Mouse (Mus musculus) limb, embryonic 10.5 days (tissue): Measurements from ENCODE around the gene Cdk5rap3. TPM values are rescaled to one million over a fixed set of nuclear protein-coding genes. Genes with fewer than 3 reads are reported as not detected.

Experiments
- DNase-seq: peaks from one replicate; pipeline ENCODE4 v3.0.0-alpha.2; 2017; ENCODE audit warnings: low spot score
- H3K27ac ChIP-seq: fragments of 300-500 bp; sonication (generic); 2 replicates; pipeline ENCODE4 v1.5.1; 2016; ENCODE audit warnings: mild to moderate bottlenecking
- H3K27me3 ChIP-seq: fragments of 300-500 bp; sonication (generic); 2 replicates; pipeline ENCODE4 v1.6.1; 2016; ENCODE audit warnings: low read depth, mild to moderate bottlenecking; ENCODE audit not compliant: poor library complexity, severe bottlenecking
- H3K36me3 ChIP-seq: fragments of 300-500 bp; sonication (generic); 2 replicates; pipeline ENCODE4 v1.6.1; 2016; ENCODE audit warnings: mild to moderate bottlenecking, moderate library complexity
- H3K4me1 ChIP-seq: fragments of 300-500 bp; sonication (generic); 2 replicates; pipeline ENCODE4 v1.6.1; 2016
- H3K4me3 ChIP-seq: fragments of 300-500 bp; sonication (generic); 2 replicates; pipeline ENCODE4 v1.5.1; 2016; ENCODE audit warnings: mild to moderate bottlenecking, moderate library complexity
- H3K9me3 ChIP-seq: fragments of 300-500 bp; sonication (generic); replicated peaks from 2 replicates; pipeline ENCODE4 v1.6.1; 2016; ENCODE audit warnings: mild to moderate bottlenecking
- WGBS: fragments of 180-500 bp; shearing (Covaris S2); methylation state at CpG from one replicate; pipeline ENCODE4 v1.1.7; 2016; 5-methylcytosine and 5-hydroxymethylcytosine counted together
- polyA plus RNA-seq: library from polyadenylated mRNA; unstranded; fragments of >200 nt; fragmentation: Nextera tagmentation; extraction: Ambion mirVana; gene quantifications from 2 replicates; pipeline ENCODE4 v1.2.1, GENCODE M21; 2016

Cdk5rap3 gene
- polyA plus RNA-seq, 1 experiment from 2014 or later, result 90.0 TPM

GRCm38 (mm10) chr11:96902639-96903635 is 13.4 kb downstream of the Cdk5rap3 start:
- Histone ChIP-seq H3K4me1 (peaks cover 82% of the 10 kb centered on the region), H3K27me3 (0 out of 2 replicates have a peak, but pooled peaks cover 5% of the 10 kb centered on the region), H3K36me3 (peaks cover 17% of the 10 kb centered on the region), H3K27ac (peak overlapping the region; percentile 31; the same call in 1 of the 2 replicates), H3K4me3 (no peak overlapping the region), H3K9me3 (no peaks in the 10 kb centered on the region)
- peak; percentile 67 for DNase-seq
- WGBS, result 12% methylated on average over 16 of the region's 16 CpGs

- DNase-seq, result no peak
- no peak overlapping the region for H3K27ac ChIP-seq
- H3K36me3 ChIP-seq, result peaks cover 1% of the 10 kb centered on the region; the same call in 1 of the 2 replicates
- no peak overlapping the region for H3K4me3 ChIP-seq
- H3K27me3 ChIP-seq, result 0 out of 2 replicates have a peak, but pooled peaks cover 1% of the 10 kb centered on the region
- WGBS, result 44% methylated on average over 9 of the region's 9 CpGs
- peaks cover 79% of the 10 kb centered on the region for H3K4me1 ChIP-seq
- no peaks in the 10 kb centered on the region for H3K9me3 ChIP-seq
These were observed 15.0 kb downstream of the Cdk5rap3 start for GRCm38 (mm10) chr11:96901332-96901731.

- DNase-seq, result peak; percentile 62
- Histone ChIP-seq H3K27me3 (no peaks in the 10 kb centered on the region), H3K9me3 (no peaks in the 10 kb centered on the region), H3K4me1 (peaks cover 70% of the 10 kb centered on the region), H3K27ac (peak overlapping the region; percentile 81), H3K4me3 (peak overlapping the region; percentile 38), H3K36me3 (no peaks in the 10 kb centered on the region)
- WGBS, result 32% methylated on average over 13 of the region's 13 CpGs
These were observed 16.6 kb downstream of the Cdk5rap3 start for GRCm38 (mm10) chr11:96899449-96900306.

GRCm38 (mm10) chr11:96895886-96896285 is 20.4 kb downstream of the Cdk5rap3 start:
- Histone ChIP-seq H3K4me3 (no peak overlapping the region), H3K36me3 (no peaks in the 10 kb centered on the region), H3K27ac (no peak overlapping the region), H3K4me1 (peaks cover 62% of the 10 kb centered on the region), H3K27me3 (no peaks in the 10 kb centered on the region), H3K9me3 (no peaks in the 10 kb centered on the region)
- DNase-seq, result no peak
- WGBS, result 92% methylated on average over 4 of the region's 4 CpGs

GRCm38 (mm10) chr11:96893203-96893842 is 23.0 kb downstream of the Cdk5rap3 start:
- H3K9me3 ChIP-seq, result no peaks in the 10 kb centered on the region
- H3K27ac ChIP-seq, result peak overlapping the region; percentile 74
- peaks cover 40% of the 10 kb centered on the region for H3K4me1 ChIP-seq
- H3K27me3 ChIP-seq, result no peaks in the 10 kb centered on the region
- no peaks in the 10 kb centered on the region for H3K36me3 ChIP-seq
- H3K4me3 ChIP-seq, result peak overlapping the region; percentile 17; the same call in 1 of the 2 replicates
- no peak for DNase-seq
- 60% methylated on average over 11 of the region's 11 CpGs for WGBS

GRCm38 (mm10) chr11:96891784-96892527 is 24.3 kb downstream of the Cdk5rap3 start:
- peak; percentile 66 for DNase-seq
- Histone ChIP-seq H3K9me3 (no peaks in the 10 kb centered on the region), H3K27ac (peak overlapping the region; percentile 74), H3K36me3 (no peaks in the 10 kb centered on the region), H3K27me3 (no peaks in the 10 kb centered on the region), H3K4me1 (peaks cover 35% of the 10 kb centered on the region), H3K4me3 (no peak overlapping the region)
- 8% methylated on average over 14 of the region's 14 CpGs for WGBS

- H3K4me3 ChIP-seq, result no peak overlapping the region
- 86% methylated on average over 8 of the region's 8 CpGs for WGBS
- no peaks in the 10 kb centered on the region for H3K9me3 ChIP-seq
- H3K27ac ChIP-seq, result no peak overlapping the region
- no peak for DNase-seq
- peaks cover 40% of the 10 kb centered on the region for H3K4me1 ChIP-seq
- H3K27me3 ChIP-seq, result no peaks in the 10 kb centered on the region
- H3K36me3 ChIP-seq, result no peaks in the 10 kb centered on the region
These were observed 29.3 kb downstream of the Cdk5rap3 start for GRCm38 (mm10) chr11:96886942-96887546.

GRCm38 (mm10) chr11:96885901-96886340 is 30.4 kb downstream of the Cdk5rap3 start:
- DNase-seq, result no peak
- 10% methylated on average over 5 of the region's 5 CpGs for WGBS

GRCm38 (mm10) chr11:96880296-96880695 is 36.0 kb downstream of the Cdk5rap3 start:
- H3K27me3 ChIP-seq, result peaks cover 23% of the 10 kb centered on the region; the same call in 1 of the 2 replicates
- DNase-seq, result no peak
- H3K9me3 ChIP-seq, result no peaks in the 10 kb centered on the region
- 90% methylated on average over 9 of the region's 9 CpGs for WGBS
- peaks cover 36% of the 10 kb centered on the region for H3K4me1 ChIP-seq
- no peak overlapping the region for H3K4me3 ChIP-seq
- H3K27ac ChIP-seq, result no peak overlapping the region
- no peaks in the 10 kb centered on the region for H3K36me3 ChIP-seq

More at GRCm38 (mm10) chr11:96885901-96886340, 30.4 kb downstream of the Cdk5rap3 start:
- no peaks in the 10 kb centered on the region for H3K36me3 ChIP-seq
- H3K27me3 ChIP-seq, result no peaks in the 10 kb centered on the region
- peak overlapping the region; percentile 68 for H3K27ac ChIP-seq
- H3K9me3 ChIP-seq, result no peaks in the 10 kb centered on the region
- H3K4me1 ChIP-seq, result peaks cover 34% of the 10 kb centered on the region
- 0 out of 2 replicates have a peak overlapping the region, but pooled peaks have one; percentile 2 for H3K4me3 ChIP-seq

- H3K27ac ChIP-seq, result no peak overlapping the region
- peaks cover 40% of the 10 kb centered on the region for H3K4me1 ChIP-seq
- no peak overlapping the region for H3K4me3 ChIP-seq
- H3K27me3 ChIP-seq, result peaks cover 23% of the 10 kb centered on the region; the same call in 1 of the 2 replicates
- H3K9me3 ChIP-seq, result no peaks in the 10 kb centered on the region
- no peaks in the 10 kb centered on the region for H3K36me3 ChIP-seq
- no peak for DNase-seq
- WGBS, result 54% methylated on average over 7 of the region's 7 CpGs
These were observed 36.9 kb downstream of the Cdk5rap3 start for GRCm38 (mm10) chr11:96879359-96879758.

- H3K27ac ChIP-seq, result no peak overlapping the region
- no peaks in the 10 kb centered on the region for H3K9me3 ChIP-seq
- no peaks in the 10 kb centered on the region for H3K36me3 ChIP-seq
- no peak for DNase-seq
- WGBS, result 75% methylated on average over 3 of the region's 3 CpGs
- H3K4me1 ChIP-seq, result peaks cover 40% of the 10 kb centered on the region
- peaks cover 24% of the 10 kb centered on the region; the same call in 1 of the 2 replicates for H3K27me3 ChIP-seq
- H3K4me3 ChIP-seq, result no peak overlapping the region
These were observed 37.6 kb downstream of the Cdk5rap3 start for GRCm38 (mm10) chr11:96878715-96879114.
